Mouse (Mus musculus) lung, postnatal 0 days (tissue): ENCODE measurements around the gene Timm44.

Source experiments
- CTCF ChIP-seq: IDR thresholded peaks from 2 replicates; pipeline ENCODE4 v1.5.1; 2016; ENCODE audit warnings: antibody characterized with exemption, mild to moderate bottlenecking
- EP300 ChIP-seq: IDR thresholded peaks from 2 replicates; pipeline ENCODE4 v1.6.1; 2016; ENCODE audit warnings: antibody characterized with exemption, mild to moderate bottlenecking, control low read depth

- TF ChIP-seq CTCF (no peak), EP300 (no peak)
Observed at GRCm38 (mm10) chr8:4324525-4324924, 48.8 kb upstream of the Timm44 start.
